Comparison of ENCODE assay signal across 12 mouse cellular contexts in the genomic region with DNA sequence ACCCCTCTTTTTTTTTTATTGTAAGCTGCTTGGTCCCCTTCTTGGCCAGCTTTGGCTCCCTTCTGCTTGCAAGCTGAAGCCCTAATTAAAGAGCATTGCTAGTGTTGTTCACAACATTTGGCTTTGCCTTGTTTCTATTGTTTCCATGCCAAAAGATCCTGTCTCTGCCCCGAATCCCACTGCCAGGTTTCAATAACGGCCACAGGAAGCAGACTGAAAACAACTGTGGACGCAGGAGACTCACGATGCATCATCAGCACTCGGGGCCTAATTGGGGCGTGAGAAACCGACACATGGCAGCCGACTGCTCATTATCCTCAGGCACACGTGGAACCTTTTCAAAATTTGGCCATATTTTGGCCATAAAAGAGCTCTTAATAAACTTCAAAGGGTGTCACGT. TPM values are rescaled to one million over a fixed set of nuclear protein-coding genes. Genes with fewer than 3 reads are reported as not detected.
DNase-seq lines count a peak whose midpoint lies in the region; ATAC-seq and TF ChIP-seq lines count a peak whose summit lies in the region.
"Had no signal": no experiment of that assay in that cellular context is flagged by ENCODE, and none has a peak within 500 bp of the region (broad histone marks: within the 10 kb centered on the region; RNA-seq: fewer than 3 reads in every experiment).

No protein-coding gene starts in this region.

- no peaks in the 10 kb centered on the region for H3K9me3 ChIP-seq in forebrain, embryonic 16.5 days (ENCODE audit: control insufficient read depth, low read length)
- no peaks in the 10 kb centered on the region for H3K9me3 ChIP-seq in limb, embryonic 11.5 days (ENCODE audit: control insufficient read depth, low read length)
- H3K9me3 ChIP-seq in heart, embryonic 11.5 days (replicated peaks; ENCODE audit: control insufficient read depth, low read length), result peaks cover 2% of the 10 kb centered on the region; the same call in 1 of the 2 replicates

- WGBS in forebrain, embryonic 16.5 days, result 2% methylated on average over 10 of the region's 10 CpGs
- WGBS in limb, embryonic 11.5 days, result 12% methylated on average over 10 of the region's 10 CpGs
- 71% methylated on average over 10 of the region's 10 CpGs for WGBS in heart, embryonic 11.5 days (ENCODE audit: insufficient replicate concordance)

- no peak overlapping the region for H3K4me3 ChIP-seq in forebrain, embryonic 16.5 days (replicated peaks; ENCODE audit: low read length)
- no peak overlapping the region for H3K4me3 ChIP-seq in limb, embryonic 11.5 days (ENCODE audit: low read depth, low read length)
- no peak overlapping the region for H3K4me3 ChIP-seq in heart, embryonic 11.5 days (ENCODE audit: low read depth, low read length)

- no peaks in the 10 kb centered on the region for H3K36me3 ChIP-seq in forebrain, embryonic 16.5 days (ENCODE audit: control insufficient read depth, insufficient read depth)
- H3K36me3 ChIP-seq in limb, embryonic 11.5 days (ENCODE audit: control insufficient read depth, insufficient read depth, low read length), result no peaks in the 10 kb centered on the region; the same call in 1 of the 2 replicates
- no peaks in the 10 kb centered on the region for H3K36me3 ChIP-seq in heart, embryonic 11.5 days (ENCODE audit: control insufficient read depth, insufficient read depth, low read length)

- ATAC-seq in forebrain, embryonic 16.5 days, result peak; percentile 87
- ATAC-seq in limb, embryonic 11.5 days (ENCODE audit: insufficient number of reproducible peaks, low FRiP score, low TSS enrichment, low read depth), result no peak
- ATAC-seq in heart, embryonic 11.5 days (replicated peaks; ENCODE audit: insufficient number of reproducible peaks, low FRiP score, low TSS enrichment), result no peak
- ATAC-seq: liver, postnatal 0 days had no signal

- TF ChIP-seq CTCF in brain, embryonic 14.5 days (IDR thresholded peaks at IDR 0.05; ENCODE audit: borderline replicate concordance, extremely low read depth, insufficient read depth, insufficient read length), result no peak

- peak; percentile 23 to 53 for DNase-seq in layer of hippocampus, adult 18-20 months (ENCODE audit: low spot score in 2 of 2)
- DNase-seq in layer of hippocampus, adult 9-10 months (ENCODE audit: low spot score), result no peak
- peak; percentile 97 for DNase-seq in brain, embryonic 14.5 days (ENCODE audit: low read depth)
- DNase-seq in limb, embryonic 11.5 days (ENCODE audit: low spot score), result peak; percentile 33
- no peak for DNase-seq in thymus, postnatal 25 days
- no peak for DNase-seq in heart, adult 8-10 months (ENCODE audit: low spot score)
- DNase-seq: adrenal gland, adult 8-10 months; kidney, adult 8-10 months; liver, postnatal 0 days had no signal

- H3K9ac ChIP-seq in forebrain, embryonic 16.5 days (replicated peaks; ENCODE audit: low read depth, low read length), result no peak overlapping the region
- no peak overlapping the region for H3K9ac ChIP-seq in limb, embryonic 11.5 days (ENCODE audit: low read length)
- no peak overlapping the region for H3K9ac ChIP-seq in heart, embryonic 11.5 days (ENCODE audit: low read depth, low read length)
- H3K9ac ChIP-seq: liver, postnatal 0 days had no signal

- H3K4me1 ChIP-seq in forebrain, embryonic 16.5 days (replicated peaks; ENCODE audit: control insufficient read depth, insufficient read depth, low read length), result peaks cover 16% of the 10 kb centered on the region
- H3K4me1 ChIP-seq in limb, embryonic 11.5 days (ENCODE audit: control insufficient read depth, insufficient read depth, low read length), result peaks cover 6% of the 10 kb centered on the region
- H3K4me1 ChIP-seq in heart, embryonic 11.5 days (ENCODE audit: control insufficient read depth, insufficient read depth, low read length), result no peaks in the 10 kb centered on the region

- H3K27me3 ChIP-seq in forebrain, embryonic 16.5 days (replicated peaks; ENCODE audit: control insufficient read depth, insufficient read depth, low read length), result no peaks in the 10 kb centered on the region
- no peaks in the 10 kb centered on the region for H3K27me3 ChIP-seq in limb, embryonic 11.5 days (ENCODE audit: control insufficient read depth, insufficient read depth, low read length)
- no peaks in the 10 kb centered on the region for H3K27me3 ChIP-seq in heart, embryonic 11.5 days (ENCODE audit: control insufficient read depth, insufficient read depth, low read length)

- peak overlapping the region; percentile 30 for H3K4me2 ChIP-seq in forebrain, embryonic 16.5 days (ENCODE audit: low read length)
- no peak overlapping the region for H3K4me2 ChIP-seq in limb, embryonic 11.5 days (ENCODE audit: low read depth, severe bottlenecking)
- no peak overlapping the region for H3K4me2 ChIP-seq in heart, embryonic 11.5 days

- peak overlapping the region; percentile 66 for H3K27ac ChIP-seq in forebrain, embryonic 16.5 days (ENCODE audit: low read length)
- no peak overlapping the region for H3K27ac ChIP-seq in limb, embryonic 11.5 days (replicated peaks; ENCODE audit: low read depth, low read length)
- no peak overlapping the region for H3K27ac ChIP-seq in heart, embryonic 11.5 days (ENCODE audit: low read depth, low read length)
- H3K27ac ChIP-seq: stomach, postnatal 0 days had no signal

- TF ChIP-seq POLR2A in brain, embryonic 14.5 days (IDR thresholded peaks at IDR 0.05; ENCODE audit: borderline replicate concordance, extremely low read depth, insufficient read depth, insufficient read length, poor library complexity, severe bottlenecking), result no peak

RNA-seq across cellular contexts. Expression of gene Rtl6, which starts 26.1 kb away (rescaled TPM):
- 10 to 100 TPM; 53.3 to 56.8 TPM for total RNA-seq in layer of hippocampus, adult 18-20 months (2021)
- 50.4 and 70.9 TPM in 2 replicates for polyA plus RNA-seq in brain, embryonic 14.5 days (2012; rRNA removed)
- 72.1 and 74.8 TPM in 2 replicates for polyA plus RNA-seq in forebrain, embryonic 16.5 days (2015; fragmentation: Nextera tagmentation; extraction: Ambion mirVana)
- 14.2 and 15.3 TPM in 2 replicates for polyA plus RNA-seq in limb, embryonic 11.5 days (2014; fragmentation: Nextera tagmentation; extraction: Ambion mirVana)
- polyA plus RNA-seq in heart, embryonic 11.5 days (2014; fragmentation: Nextera tagmentation; extraction: Ambion mirVana), result 6.4 and 8.9 TPM in 2 replicates
- 1 to 10 TPM; 6.1 to 8.3 (median 6.6) TPM for total RNA-seq in heart, adult 8-10 months (2022)

Comparison
In these comparisons a context has a peak if more than half of its experiments do, and no peak if none do; other contexts are left out.
1. DNase-seq: peak in layer of hippocampus, adult 18-20 months (2 of 2), brain, embryonic 14.5 days (single experiment) and limb, embryonic 11.5 days (single experiment); none in layer of hippocampus, adult 9-10 months (single experiment), thymus, postnatal 25 days (single experiment) and heart, adult 8-10 months (single experiment).